Mouse (Mus musculus): ENCODE measurements around the gene Olfr564.

GRCm38 (mm10) chr7:102759266-102759665 lies 44.0 kb upstream of the Olfr564 start, which contains the start of the genes Olfr560 and Olfr78:
- no peak for TF ChIP-seq CTCF (IDR thresholded peaks at IDR 0.05; ENCODE audit: extremely low read depth, insufficient read length, insufficient replicate concordance, low read depth, low read length)
- no peak for TF ChIP-seq POLR2A (IDR thresholded peaks at IDR 0.05; ENCODE audit: low read depth, low read length)
